Mouse (Mus musculus) kidney, adult 2 months (tissue): ENCODE measurements at regions not wholly inside any gene's neighbourhood (a gene's known extent, or its start where the extent isn't known, plus 50 kb on each side); places are given as distances from the start of the nearest gene placed in this dataset.

ENCODE experiments used
- CTCF ChIP-seq: fragments of 200-500 bp; conservative IDR thresholded peaks from 2 replicates; pipeline ENCODE4 v1.5.1; 2011; ENCODE audit warnings: low read depth, mild to moderate bottlenecking, control low read depth, low read length, moderate library complexity, mixed read lengths; ENCODE audit not compliant: insufficient read depth, insufficient read length
- POLR2A ChIP-seq: fragments of 200-500 bp; IDR thresholded peaks from one replicate; pipeline ENCODE4 v1.6.1; 2011; ENCODE audit warnings: low read depth, low read length, control low read depth

DNA sequence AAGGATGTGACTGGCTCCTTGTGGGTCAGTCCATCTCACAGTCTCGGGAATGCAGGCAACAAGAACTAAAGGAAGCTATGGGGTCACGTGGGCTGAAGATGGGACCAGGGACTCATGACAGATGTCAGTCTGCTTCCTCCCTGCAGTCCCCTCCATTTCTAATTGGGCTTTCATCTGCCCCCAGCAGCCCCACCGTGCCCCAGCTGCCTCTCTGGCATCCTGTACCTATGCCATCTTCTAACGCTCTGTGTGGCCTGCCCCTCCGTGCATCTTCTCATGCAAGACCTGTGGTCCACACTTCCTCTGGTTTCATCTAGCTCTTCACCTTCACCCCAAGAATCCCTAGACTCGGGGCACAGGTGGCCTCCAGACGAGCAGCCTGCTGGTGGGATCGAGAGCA, 115.4 kb upstream of the Csf3r start:
- TF ChIP-seq POLR2A (no peak), CTCF (no peak)
